Mouse (Mus musculus): ENCODE data around the gene 4933402N03Rik. TPM values are rescaled to one million over a fixed set of nuclear protein-coding genes. Genes with fewer than 3 reads are reported as not detected.

Gene 4933402N03Rik
- polyA plus RNA-seq, 1 experiment from 2014 or later: not detected

DNA sequence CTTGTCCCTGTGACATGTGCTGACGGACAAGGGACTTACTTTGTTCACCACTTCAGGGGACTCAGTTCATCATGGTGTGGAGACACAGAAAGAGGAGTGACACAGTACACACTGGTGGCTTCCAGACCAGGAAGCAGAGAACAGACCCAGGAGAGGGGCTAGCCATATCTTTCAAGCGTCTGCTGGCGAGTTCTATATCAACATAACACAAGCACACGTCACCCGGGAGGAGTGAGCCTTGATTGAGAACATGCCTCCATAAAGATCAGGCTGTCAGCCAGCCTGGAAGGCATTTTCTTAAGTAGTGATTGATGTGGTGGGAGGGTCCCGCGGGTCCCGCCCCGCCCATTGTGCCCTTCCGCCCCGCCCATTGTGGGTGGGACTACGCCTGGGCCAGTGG lies 16.1 kb downstream of the 4933402N03Rik start:
- no peak for ATAC-seq (ENCODE audit: insufficient number of reproducible peaks, low FRiP score, low TSS enrichment, low read depth)
- Histone ChIP-seq H3K27ac (replicated peaks) (no peak overlapping the region), H3K4me2 (replicated peaks) (no peak overlapping the region), H3K4me1 (no peaks in the 10 kb centered on the region), H3K9ac (no peak overlapping the region), H3K9me3 (replicated peaks) (no peaks in the 10 kb centered on the region), H3K4me3 (replicated peaks) (no peak overlapping the region), H3K36me3 (no peaks in the 10 kb centered on the region), H3K27me3 (no peaks in the 10 kb centered on the region)
- WGBS: 59% methylated on average over 12 of the region's 12 CpGs

DNA sequence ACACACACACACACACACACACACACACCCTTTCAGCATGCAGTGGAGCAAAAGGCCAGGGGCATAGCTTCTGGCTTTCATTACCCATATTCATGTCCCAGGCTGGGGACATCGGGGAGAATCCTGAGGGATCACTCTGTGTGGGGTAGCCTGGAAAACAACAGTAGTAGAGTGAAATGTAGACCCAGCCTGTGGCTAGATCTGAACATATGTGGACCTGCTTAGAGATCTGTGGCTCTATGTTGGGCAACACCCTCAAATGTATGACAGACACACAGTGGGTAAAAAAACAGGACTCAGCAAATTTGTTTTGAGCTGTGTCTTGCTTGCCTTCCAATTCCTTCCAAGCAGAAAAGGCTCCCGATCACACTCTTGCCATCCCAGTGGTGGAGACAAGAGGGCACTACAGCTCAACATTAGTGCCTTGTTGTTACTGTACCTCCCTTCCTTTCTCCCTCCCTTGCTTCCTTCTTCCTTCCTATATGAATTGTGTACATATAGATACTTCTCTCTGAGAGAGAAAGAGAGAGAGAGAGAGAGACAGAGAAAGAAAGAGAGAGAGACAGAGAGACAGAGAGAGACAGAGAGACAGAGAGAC lies 23.8 kb downstream of the 4933402N03Rik start:
- WGBS: 81% methylated on average over 2 of the region's 2 CpGs
- Histone ChIP-seq H3K4me3 (replicated peaks) (no peak overlapping the region), H3K9me3 (replicated peaks) (no peaks in the 10 kb centered on the region), H3K27ac (replicated peaks) (no peak overlapping the region), H3K4me1 (no peaks in the 10 kb centered on the region), H3K4me2 (replicated peaks) (no peak overlapping the region), H3K27me3 (no peaks in the 10 kb centered on the region), H3K36me3 (no peaks in the 10 kb centered on the region), H3K9ac (no peak overlapping the region)
- ATAC-seq (ENCODE audit: insufficient number of reproducible peaks, low FRiP score, low TSS enrichment, low read depth): no peak

DNA sequence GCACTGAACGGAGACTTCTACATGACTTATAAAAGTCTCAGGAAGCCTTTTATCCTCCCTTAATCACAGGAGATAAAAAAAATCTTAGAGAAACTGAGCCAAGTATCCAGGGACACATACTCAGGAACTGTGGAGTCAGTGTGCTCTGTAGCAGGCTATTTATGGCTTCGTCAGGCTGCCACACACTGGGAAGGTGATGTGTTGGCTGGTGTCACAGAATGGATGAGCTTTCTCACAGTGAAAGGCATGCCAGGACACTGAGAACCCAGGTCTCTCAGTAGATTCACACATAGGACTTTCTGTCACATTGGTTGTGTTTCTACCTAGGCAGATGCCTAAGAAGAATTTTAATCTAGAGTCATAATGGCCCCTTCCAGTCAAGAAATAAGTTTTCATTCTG lies 31.7 kb downstream of the 4933402N03Rik start:
- ATAC-seq (ENCODE audit: insufficient number of reproducible peaks, low FRiP score, low TSS enrichment, low read depth): no peak
- Histone ChIP-seq H3K9me3 (replicated peaks) (no peaks in the 10 kb centered on the region), H3K4me3 (replicated peaks) (no peak overlapping the region), H3K9ac (no peak overlapping the region), H3K27ac (replicated peaks) (no peak overlapping the region), H3K36me3 (no peaks in the 10 kb centered on the region), H3K4me2 (replicated peaks) (no peak overlapping the region), H3K27me3 (no peaks in the 10 kb centered on the region), H3K4me1 (no peaks in the 10 kb centered on the region)
- WGBS: 78% methylated on average over 2 of the region's 2 CpGs

DNA sequence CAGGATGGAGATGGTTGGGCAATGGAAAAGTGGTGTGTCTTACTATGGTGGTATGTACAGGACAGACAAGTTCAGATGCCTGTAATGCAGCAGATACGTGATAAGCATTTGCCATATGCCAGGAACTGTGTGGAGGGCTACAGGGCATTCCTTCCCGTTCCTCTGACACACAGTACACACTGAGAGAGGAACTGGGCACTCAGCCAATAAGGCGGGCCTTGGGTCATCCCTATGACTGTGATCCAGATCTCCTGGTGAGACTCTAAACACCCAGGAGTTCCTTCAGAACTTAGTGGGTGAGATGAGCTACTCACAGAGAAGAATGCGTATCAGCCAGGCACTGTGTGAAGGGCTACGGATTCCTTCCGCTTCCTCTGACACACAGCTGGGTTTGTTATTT lies 32.4 kb downstream of the 4933402N03Rik start:
- Histone ChIP-seq H3K36me3 (no peaks in the 10 kb centered on the region), H3K4me3 (replicated peaks) (no peak overlapping the region), H3K9me3 (replicated peaks) (no peaks in the 10 kb centered on the region), H3K9ac (no peak overlapping the region), H3K4me2 (replicated peaks) (no peak overlapping the region), H3K27ac (replicated peaks) (no peak overlapping the region), H3K4me1 (no peaks in the 10 kb centered on the region), H3K27me3 (no peaks in the 10 kb centered on the region)
- WGBS: 64% methylated on average over 6 of the region's 6 CpGs
- ATAC-seq (ENCODE audit: insufficient number of reproducible peaks, low FRiP score, low TSS enrichment, low read depth): no peak; the same call in 1 of the 2 replicates

DNA sequence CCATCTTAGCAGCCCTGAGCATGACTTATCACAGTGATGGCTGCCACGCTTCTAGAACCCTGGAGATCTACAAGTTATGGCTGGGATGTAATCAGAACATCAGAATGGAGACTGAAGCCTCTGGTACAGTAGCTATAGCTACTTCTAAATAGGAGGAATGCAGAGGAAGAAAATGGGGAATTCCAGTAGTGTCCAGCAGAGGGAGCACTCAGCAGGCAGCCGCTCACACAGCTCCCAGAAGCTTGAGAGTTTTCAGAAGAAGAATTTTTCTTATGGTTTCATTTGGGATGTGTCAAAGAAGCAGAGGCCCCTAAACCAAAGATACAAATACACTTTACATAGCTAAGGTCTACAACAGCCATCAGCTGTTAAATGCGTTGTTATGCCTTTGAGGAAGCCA lies 33.6 kb downstream of the 4933402N03Rik start:
- H3K9me3 ChIP-seq (replicated peaks): no peaks in the 10 kb centered on the region
- no peak overlapping the region for H3K27ac ChIP-seq (replicated peaks)
- no peaks in the 10 kb centered on the region for H3K4me1 ChIP-seq
- H3K4me2 ChIP-seq (replicated peaks): no peak overlapping the region
- no peaks in the 10 kb centered on the region for H3K36me3 ChIP-seq
- H3K27me3 ChIP-seq: no peaks in the 10 kb centered on the region
- ATAC-seq (ENCODE audit: insufficient number of reproducible peaks, low FRiP score, low TSS enrichment, low read depth): no peak
- WGBS: 28% methylated on average over 3 of the region's 3 CpGs
- no peak overlapping the region for H3K4me3 ChIP-seq (replicated peaks)
- no peak overlapping the region for H3K9ac ChIP-seq

Other genes starting within 250 kb of the 4933402N03Rik start
- gene Htra1, start 210.2 kb downstream of the 4933402N03Rik start, polyA plus RNA-seq (2015; fragmentation: Nextera tagmentation; extraction: Ambion mirVana): 116 and 122 TPM in 2 replicates
- 0.03 and 0.04 TPM in 2 replicates for gene Dmbt1, start 114.3 kb downstream of the 4933402N03Rik start, polyA plus RNA-seq (2015; fragmentation: Nextera tagmentation; extraction: Ambion mirVana)
- 0.03 TPM in 1 of 2 replicates, not detected in the other for gene 5430419D17Rik, start 28.1 kb upstream of the 4933402N03Rik start, polyA plus RNA-seq (2015; fragmentation: Nextera tagmentation; extraction: Ambion mirVana)
- gene Cuzd1, start 176.0 kb upstream of the 4933402N03Rik start, polyA plus RNA-seq (2015; fragmentation: Nextera tagmentation; extraction: Ambion mirVana): 0.12 and 0.13 TPM in 2 replicates
- gene Fam24b, start 183.2 kb upstream of the 4933402N03Rik start, polyA plus RNA-seq (2015; fragmentation: Nextera tagmentation; extraction: Ambion mirVana): not detected in 2 replicates
- 0.37 TPM in 1 of 2 replicates, not detected in the other for gene Fam24a, start 187.6 kb upstream of the 4933402N03Rik start, polyA plus RNA-seq (2015; fragmentation: Nextera tagmentation; extraction: Ambion mirVana)
- 24.0 and 24.6 TPM in 2 replicates for gene 2310057M21Rik, start 216.4 kb upstream of the 4933402N03Rik start, polyA plus RNA-seq (2015; fragmentation: Nextera tagmentation; extraction: Ambion mirVana)
- 69.0 and 71.6 TPM in 2 replicates for gene Pstk, start 224.8 kb upstream of the 4933402N03Rik start, polyA plus RNA-seq (2015; fragmentation: Nextera tagmentation; extraction: Ambion mirVana)